Mouse (Mus musculus) G1E (cell line): ENCODE results near the gene Fads6. TPM values are rescaled to one million over a fixed set of nuclear protein-coding genes. Genes with fewer than 3 reads are reported as not detected.

ENCODE experiments used
- ATAC-seq: 2 replicates; pipeline ENCODE4 v1.8.0; 2016; ENCODE audit warnings: mild to moderate bottlenecking; ENCODE audit not compliant: insufficient number of reproducible peaks, poor library complexity, low FRiP score, severe bottlenecking; ENCODE audit errors: extremely low read depth
- DNase-seq: peaks from one replicate; pipeline ENCODE4 v3.0.0; 2012; ENCODE audit warnings: low spot score
- H3K27me3 ChIP-seq: 2 replicates; pipeline ENCODE4 v1.6.1; 2012; ENCODE audit warnings: mild to moderate bottlenecking, low read length, inconsistent platforms; ENCODE audit not compliant: insufficient read depth
- H3K36me3 ChIP-seq: replicated peaks from 2 replicates; pipeline ENCODE3; 2012; ENCODE audit warnings: mild to moderate bottlenecking, inconsistent platforms
- H3K4me1 ChIP-seq: 2 replicates; pipeline ENCODE4 v1.6.1; 2012; ENCODE audit warnings: low read depth, low read length, inconsistent platforms, mixed read lengths; ENCODE audit not compliant: insufficient read depth
- H3K4me3 ChIP-seq: 2 replicates; pipeline ENCODE4 v1.5.1; 2012; ENCODE audit warnings: low read depth, mild to moderate bottlenecking, inconsistent platforms, low read length, moderate library complexity, mixed read lengths
- H3K9me3 ChIP-seq: replicated peaks from 2 replicates; pipeline ENCODE4 v1.6.1; 2012; ENCODE audit warnings: inconsistent platforms
- CTCF ChIP-seq: IDR thresholded peaks from 2 replicates; pipeline ENCODE4 v1.5.1; 2012; ENCODE audit warnings: low read depth, low read length, inconsistent platforms, mixed read lengths
- GATA1 ChIP-seq: IDR thresholded peaks from 2 replicates; pipeline ENCODE4 v1.6.1; 2012; ENCODE audit warnings: borderline replicate concordance, low read length, inconsistent platforms, mixed read lengths
- GATA2 ChIP-seq: IDR thresholded peaks from 2 replicates; pipeline ENCODE4 v1.6.1; 2012; ENCODE audit warnings: low read depth, low read length, inconsistent platforms, borderline replicate concordance
- POLR2AphosphoS5 ChIP-seq: IDR thresholded peaks from 2 replicates; pipeline ENCODE4 v1.6.1; 2012; ENCODE audit warnings: low read depth, low read length, inconsistent platforms; ENCODE audit not compliant: insufficient replicate concordance
- TAL1 ChIP-seq: conservative IDR thresholded peaks from 2 replicates; pipeline ENCODE4 v1.6.1; 2012; ENCODE audit warnings: low read depth, low read length, inconsistent platforms, mixed read lengths
- polyA plus RNA-seq: library from polyadenylated mRNA; stranded (reverse); fragments of >175 nt; gene quantifications from 2 replicates; pipeline ENCODE4 v1.2.3, GENCODE M21; 2012
- total RNA-seq, 2 experiments: library from RNA; stranded (forward) in 1 of 2; stranded (reverse) in 1 of 2; fragments of 200-1000 nt in 1 of 2; fragments of >200 nt in 1 of 2; fragmentation: Nextera tagmentation in 1 of 2; gene quantifications; 2 replicates each; pipeline ENCODE4 v1.2.3; 2014 to 2017

Fads6 gene
- total and polyA plus RNA-seq, 3 experiments, result 0.38 TPM; not detected in 2

DNA sequence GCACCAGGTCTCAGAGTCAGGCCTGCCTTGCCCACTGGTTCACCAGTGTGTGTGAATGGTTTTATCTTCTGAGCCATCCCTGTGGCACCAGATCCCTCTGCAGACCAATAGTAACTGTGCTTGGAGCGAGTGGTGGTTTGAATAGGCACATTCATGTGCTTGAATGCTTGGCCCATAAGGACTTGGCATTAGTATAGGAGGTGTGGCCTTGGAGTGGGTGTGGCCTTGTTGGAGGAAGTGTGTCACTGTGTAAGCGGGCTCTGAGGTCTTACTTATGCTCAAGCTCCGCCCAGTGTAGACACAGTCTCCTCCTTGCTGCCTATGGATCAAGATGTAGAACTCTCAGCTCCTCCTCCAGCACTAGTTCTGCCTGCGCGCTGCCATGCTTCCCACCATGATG is 10.1 kb downstream of the Fads6 start:
- H3K27me3 ChIP-seq, result peaks cover 42% of the 10 kb centered on the region
- no peak overlapping the region for H3K4me3 ChIP-seq
- peaks cover 1% of the 10 kb centered on the region; the same call in 1 of the 2 replicates for H3K4me1 ChIP-seq
- no peaks in the 10 kb centered on the region for H3K36me3 ChIP-seq
- no peak for TF ChIP-seq GATA2
- no peak for TF ChIP-seq CTCF
- no peak for TF ChIP-seq POLR2AphosphoS5
- TF ChIP-seq GATA1, result no peak
- TF ChIP-seq TAL1, result no peak
- ATAC-seq (no peak), DNase-seq (no peak)
- no peaks in the 10 kb centered on the region for H3K9me3 ChIP-seq

DNA sequence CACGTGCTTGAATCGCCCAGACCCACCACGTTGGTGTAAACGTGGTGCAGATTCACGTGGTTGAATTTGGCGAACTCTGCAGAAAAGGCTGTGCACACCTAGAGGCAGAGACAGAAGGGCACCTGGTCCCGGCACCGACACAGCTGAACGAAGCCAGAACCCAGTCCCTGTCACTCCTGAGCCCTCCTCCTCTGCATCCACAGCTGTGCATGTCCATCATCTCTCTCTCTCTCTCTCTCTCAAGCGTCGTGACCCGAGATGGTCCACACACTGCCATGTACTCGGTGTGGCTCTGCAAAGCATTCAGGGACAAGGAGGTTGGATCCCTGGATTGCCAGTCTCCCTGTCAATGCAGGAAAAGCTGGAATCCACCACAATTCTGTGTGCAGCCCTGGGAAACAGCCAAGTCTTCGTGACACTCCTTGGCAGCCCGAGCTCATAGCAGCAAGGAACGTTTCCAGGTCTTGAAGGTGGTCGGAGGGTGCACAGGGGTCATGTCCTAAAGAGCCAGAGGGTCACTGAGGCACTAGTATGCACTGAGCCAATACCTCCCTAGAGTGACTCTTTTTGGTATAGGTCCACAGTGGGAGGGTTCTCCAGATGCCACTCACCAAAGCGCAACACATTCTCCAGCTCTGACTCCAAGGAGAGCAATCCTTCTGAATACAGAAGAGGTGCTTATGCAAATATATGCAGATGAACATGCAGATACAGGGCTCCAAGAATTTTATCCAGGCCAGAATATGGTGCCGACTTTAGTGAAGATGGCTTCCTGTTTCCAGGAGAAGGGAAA is 11.1 kb downstream of the Fads6 start:
- H3K9me3 ChIP-seq, result no peaks in the 10 kb centered on the region
- peaks cover 41% of the 10 kb centered on the region for H3K27me3 ChIP-seq
- ATAC-seq, result no peak
- no peaks in the 10 kb centered on the region for H3K36me3 ChIP-seq
- H3K4me3 ChIP-seq, result no peak overlapping the region
- H3K4me1 ChIP-seq, result peaks cover 3% of the 10 kb centered on the region; the same call in 1 of the 2 replicates
- DNase-seq, result no peak
- TF ChIP-seq POLR2AphosphoS5 (no peak), TAL1 (no peak), GATA2 (no peak), GATA1 (no peak), CTCF (no peak)

DNA sequence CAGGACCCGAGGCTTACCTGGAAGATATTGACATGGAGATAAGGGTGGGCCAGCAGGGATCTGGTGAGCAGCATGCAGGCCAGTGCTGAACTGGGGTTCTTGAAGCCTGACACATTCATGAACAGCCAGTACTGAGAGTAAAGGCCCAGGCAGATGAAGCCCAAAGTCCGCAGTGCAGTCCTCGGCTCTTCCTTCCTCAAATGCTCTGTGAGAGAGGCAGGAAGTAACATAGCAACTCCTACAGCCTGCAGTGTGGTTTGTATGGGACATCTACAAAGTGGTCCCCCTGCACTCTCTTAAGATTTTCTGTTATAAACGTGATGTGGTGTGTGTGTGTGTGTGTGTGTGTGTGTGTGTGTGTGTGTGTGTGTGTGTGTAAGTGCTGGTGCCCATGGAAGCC is 12.2 kb downstream of the Fads6 start:
- no peaks in the 10 kb centered on the region for H3K36me3 ChIP-seq
- DNase-seq (no peak), ATAC-seq (no peak)
- peaks cover 36% of the 10 kb centered on the region for H3K27me3 ChIP-seq
- H3K4me1 ChIP-seq, result peaks cover 3% of the 10 kb centered on the region; the same call in 1 of the 2 replicates
- no peak for TF ChIP-seq GATA1
- TF ChIP-seq TAL1, result no peak
- no peak for TF ChIP-seq CTCF
- TF ChIP-seq GATA2, result no peak
- TF ChIP-seq POLR2AphosphoS5, result no peak
- no peak overlapping the region for H3K4me3 ChIP-seq
- no peaks in the 10 kb centered on the region for H3K9me3 ChIP-seq

GRCm38 (mm10) chr11:115283891-115284620 is 13.4 kb downstream of the Fads6 start:
- ATAC-seq, result no peak
- no peak for TF ChIP-seq GATA2
- no peak for TF ChIP-seq CTCF
- TF ChIP-seq GATA1, result no peak
- TF ChIP-seq POLR2AphosphoS5, result no peak
- TF ChIP-seq TAL1, result no peak
- no peaks in the 10 kb centered on the region for H3K36me3 ChIP-seq
- no peak for DNase-seq
- H3K9me3 ChIP-seq, result no peaks in the 10 kb centered on the region
- no peak overlapping the region for H3K4me3 ChIP-seq
- H3K27me3 ChIP-seq, result peaks cover 32% of the 10 kb centered on the region
- peaks cover 12% of the 10 kb centered on the region; the same call in 1 of the 2 replicates for H3K4me1 ChIP-seq

- Histone ChIP-seq H3K27me3 (peaks cover 32% of the 10 kb centered on the region), H3K9me3 (no peaks in the 10 kb centered on the region), H3K4me1 (peaks cover 17% of the 10 kb centered on the region; the same call in 1 of the 2 replicates), H3K36me3 (no peaks in the 10 kb centered on the region), H3K4me3 (no peak overlapping the region)
- TF ChIP-seq TAL1 (no peak), POLR2AphosphoS5 (no peak), GATA1 (no peak), GATA2 (no peak), CTCF (no peak)
- ATAC-seq (no peak), DNase-seq (no peak)
Observed at GRCm38 (mm10) chr11:115283486-115283765, 14.0 kb downstream of the Fads6 start.

DNA sequence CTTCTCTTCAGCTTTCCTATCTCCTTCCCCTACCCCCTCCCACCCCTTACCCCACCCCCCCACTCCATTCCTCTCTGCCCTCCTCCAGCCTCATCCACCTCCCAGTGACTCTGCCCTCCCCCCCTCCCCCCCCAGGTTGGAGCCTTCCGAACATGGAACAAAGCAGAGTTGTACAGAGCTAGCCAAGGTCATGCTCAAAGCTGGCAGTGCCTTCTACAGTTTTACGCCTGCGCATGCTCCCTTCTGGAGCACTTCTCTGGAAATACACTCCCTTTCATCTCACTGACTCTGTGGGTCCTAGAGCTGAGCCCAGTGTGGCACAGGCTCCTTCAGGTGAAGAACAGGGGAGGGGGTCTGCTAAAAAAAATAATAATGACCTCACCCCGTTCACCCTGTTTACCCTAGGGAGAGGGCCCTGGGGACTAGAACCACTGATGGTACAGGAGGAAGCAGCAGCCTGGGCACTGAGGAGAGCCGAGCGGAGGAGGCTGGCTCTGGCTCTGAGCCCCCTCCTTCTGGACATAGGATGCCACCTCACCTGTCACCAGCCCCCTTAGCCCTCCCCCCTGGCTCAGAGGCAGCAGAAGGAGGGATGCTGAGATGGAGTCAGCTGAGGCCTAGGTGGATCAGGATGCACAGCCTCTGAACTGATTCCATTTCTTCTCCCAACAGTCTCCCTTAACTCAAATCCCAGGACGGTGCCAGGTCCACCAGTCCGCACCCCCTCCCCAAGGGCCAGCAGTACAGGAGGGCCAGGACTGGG is 14.6 kb downstream of the Fads6 start:
- DNase-seq (no peak), ATAC-seq (no peak)
- H3K4me1 ChIP-seq, result peaks cover 21% of the 10 kb centered on the region
- no peaks in the 10 kb centered on the region for H3K9me3 ChIP-seq
- H3K27me3 ChIP-seq, result peaks cover 32% of the 10 kb centered on the region
- no peak overlapping the region for H3K4me3 ChIP-seq
- TF ChIP-seq GATA2 (no peak), GATA1 (no peak), POLR2AphosphoS5 (no peak), CTCF (no peak), TAL1 (no peak)
- H3K36me3 ChIP-seq, result no peaks in the 10 kb centered on the region
